Mouse (Mus musculus) thymus, postnatal 36 days (tissue): ENCODE data around the gene Homer3.
A peak's percentile ranks its signal among the peaks of the same experiment; 100 is the strongest.

Experiments
- DNase-seq, 2 experiments: peaks; one replicate each; pipeline ENCODE4 v3.0.0; 2022; ENCODE audit warnings: mixed read lengths in 2 of 2

Gene Homer3

GRCm38 (mm10) chr8:70340659-70341058 lies 58.0 kb downstream of the Homer3 start:
- DNase-seq = no peak

- DNase-seq = no peak
Observed at GRCm38 (mm10) chr8:70342007-70342406, 59.4 kb downstream of the Homer3 start.

GRCm38 (mm10) chr8:70343076-70343475 lies 60.4 kb downstream of the Homer3 start:
- no peak for DNase-seq

- DNase-seq = peak; percentile 35
Observed at GRCm38 (mm10) chr8:70343696-70344095, 61.1 kb downstream of the Homer3 start.
